Mouse (Mus musculus): ENCODE data around the gene Hrasls.

- TF ChIP-seq CTCF (IDR thresholded peaks at IDR 0.05; ENCODE audit: low read depth) (no peak), EP300 (optimal IDR thresholded peaks at IDR 0.05) (no peak)
Measured at GRCm38 (mm10) chr16:29205581-29205980, 3.9 kb upstream of the Hrasls start.
